Mouse (Mus musculus) gastrocnemius, postnatal 25 days (tissue): ENCODE data around the gene Tpsg1. TPM values are rescaled to one million over a fixed set of nuclear protein-coding genes. Genes with fewer than 3 reads are reported as not detected.

Source experiments
- DNase-seq: peaks from one replicate; pipeline ENCODE4 v3.0.0; 2022
- long read RNA-seq, 2 experiments: library from polyadenylated mRNA; stranded (forward); transcript quantifications; one replicate each; pipeline ENCODE4 v2.0.0; 2021
- total RNA-seq, 2 experiments: library from RNA; stranded (reverse); gene quantifications; 1 replicate in 1 of 2; 2 replicates in 1 of 2; pipeline ENCODE4 v1.2.3; 2021

Gene Tpsg1
- total RNA-seq, result not detected
- long read RNA-seq, experiment 1, result 0 reads
- long read RNA-seq, experiment 2, result 0 reads

GRCm38 (mm10) chr17:25368973-25369372 lies at the start of gene Tpsg1:
Gene Tpsg1 (plus strand): TSS chr17:25369273.
- DNase-seq, result no peak

GRCm38 (mm10) chr17:25320819-25321218 lies 48.3 kb upstream of the Tpsg1 start:
- no peak for DNase-seq

GRCm38 (mm10) chr17:25322930-25323329 lies 46.1 kb upstream of the Tpsg1 start:
- DNase-seq, result no peak

- no peak for DNase-seq
Observed at GRCm38 (mm10) chr17:25332321-25332720, 36.8 kb upstream of the Tpsg1 start.

- no peak for DNase-seq
Observed at GRCm38 (mm10) chr17:25333943-25334342, 35.1 kb upstream of the Tpsg1 start.

- no peak for DNase-seq
Observed at GRCm38 (mm10) chr17:25338218-25338617, 30.9 kb upstream of the Tpsg1 start.

GRCm38 (mm10) chr17:25340003-25340402 lies 29.1 kb upstream of the Tpsg1 start:
- DNase-seq, result no peak

- DNase-seq, result no peak
Observed at GRCm38 (mm10) chr17:25341490-25341889, 27.6 kb upstream of the Tpsg1 start.

GRCm38 (mm10) chr17:25345462-25345861 lies 23.6 kb upstream of the Tpsg1 start, which contains the start of gene Tpsab1:
Gene Tpsab1 (minus strand): TSS chr17:25345562.
- no peak for DNase-seq

GRCm38 (mm10) chr17:25361291-25361690 lies 7.8 kb upstream of the Tpsg1 start:
- DNase-seq, result no peak

GRCm38 (mm10) chr17:25363726-25364125 lies 5.3 kb upstream of the Tpsg1 start:
- DNase-seq, result no peak

- no peak for DNase-seq
Observed at GRCm38 (mm10) chr17:25366005-25366404, 3.1 kb upstream of the Tpsg1 start, which contains the start of gene Tpsb2. Gene Tpsb2 (plus strand): TSS chr17:25366305.

- DNase-seq, result no peak
Observed at GRCm38 (mm10) chr17:25372491-25372890, 3.4 kb downstream of the Tpsg1 start.

GRCm38 (mm10) chr17:25374011-25374410 lies 4.9 kb downstream of the Tpsg1 start:
- DNase-seq, result no peak

- DNase-seq, result no peak
Observed at GRCm38 (mm10) chr17:25394526-25394925, 25.5 kb downstream of the Tpsg1 start.

GRCm38 (mm10) chr17:25397804-25398519 lies 28.9 kb downstream of the Tpsg1 start:
- DNase-seq, result no peak

- DNase-seq, result no peak
Observed at GRCm38 (mm10) chr17:25398520-25398838, 29.4 kb downstream of the Tpsg1 start.

- DNase-seq, result no peak
Observed at GRCm38 (mm10) chr17:25400443-25400842, 31.4 kb downstream of the Tpsg1 start.

- no peak for DNase-seq
Observed at GRCm38 (mm10) chr17:25401491-25401890, 32.4 kb downstream of the Tpsg1 start.

- no peak for DNase-seq
Observed at GRCm38 (mm10) chr17:25402224-25402623, 33.2 kb downstream of the Tpsg1 start.

- no peak for DNase-seq
Observed at GRCm38 (mm10) chr17:25404190-25404589, 35.1 kb downstream of the Tpsg1 start.

- peak; percentile 23 for DNase-seq
Observed at GRCm38 (mm10) chr17:25405224-25405895, 36.3 kb downstream of the Tpsg1 start.

- DNase-seq, result no peak
Observed at GRCm38 (mm10) chr17:25406011-25406441, 37.0 kb downstream of the Tpsg1 start.

GRCm38 (mm10) chr17:25407352-25407751 lies 38.3 kb downstream of the Tpsg1 start:
- DNase-seq, result no peak
